Mouse (Mus musculus): ENCODE measurements around the gene Tbc1d10c.

Gene Tbc1d10c

GRCm38 (mm10) chr19:4190831-4191334 is at the start of gene Tbc1d10c:
TSS of gene Tbc1d10c (minus strand) at chr19:4191284.
- peak; percentile 89 for DNase-seq (ENCODE audit: low read depth)

- no peak for DNase-seq (ENCODE audit: low read depth)
Measured at GRCm38 (mm10) chr19:4240247-4240668, 49.2 kb upstream of the Tbc1d10c start.

GRCm38 (mm10) chr19:4234548-4234947 is 43.5 kb upstream of the Tbc1d10c start:
- DNase-seq (ENCODE audit: low read depth): no peak

- DNase-seq (ENCODE audit: low read depth): no peak
Measured at GRCm38 (mm10) chr19:4232651-4233050, 41.6 kb upstream of the Tbc1d10c start.

GRCm38 (mm10) chr19:4232186-4232572 is 41.1 kb upstream of the Tbc1d10c start:
- no peak for DNase-seq (ENCODE audit: low read depth)

GRCm38 (mm10) chr19:4231253-4232185 is 40.4 kb upstream of the Tbc1d10c start, which contains the start of gene Pold4:
TSS of gene Pold4 (plus strand) at chr19:4231899.
- peak; percentile 97 for DNase-seq (ENCODE audit: low read depth)

GRCm38 (mm10) chr19:4230415-4230814 is 39.3 kb upstream of the Tbc1d10c start:
- DNase-seq (ENCODE audit: low read depth): peak; percentile 66

GRCm38 (mm10) chr19:4229451-4230076 is 38.5 kb upstream of the Tbc1d10c start:
- DNase-seq (ENCODE audit: low read depth): no peak

- no peak for DNase-seq (ENCODE audit: low read depth)
Measured at GRCm38 (mm10) chr19:4228891-4229290, 37.8 kb upstream of the Tbc1d10c start.

- DNase-seq (ENCODE audit: low read depth): peak; percentile 92
Measured at GRCm38 (mm10) chr19:4227894-4228678, 37.0 kb upstream of the Tbc1d10c start.

- DNase-seq (ENCODE audit: low read depth): peak; percentile 59
Measured at GRCm38 (mm10) chr19:4227446-4227845, 36.4 kb upstream of the Tbc1d10c start.

- DNase-seq (ENCODE audit: low read depth): no peak
Measured at GRCm38 (mm10) chr19:4226779-4227178, 35.7 kb upstream of the Tbc1d10c start.

- DNase-seq (ENCODE audit: low read depth): no peak
Measured at GRCm38 (mm10) chr19:4222165-4222564, 31.1 kb upstream of the Tbc1d10c start.

GRCm38 (mm10) chr19:4220957-4221743 is 30.1 kb upstream of the Tbc1d10c start:
- no peak for DNase-seq (ENCODE audit: low read depth)

GRCm38 (mm10) chr19:4220416-4220815 is 29.3 kb upstream of the Tbc1d10c start:
- no peak for DNase-seq (ENCODE audit: low read depth)

GRCm38 (mm10) chr19:4219943-4220342 is 28.9 kb upstream of the Tbc1d10c start:
- no peak for DNase-seq (ENCODE audit: low read depth)

GRCm38 (mm10) chr19:4218784-4219183 is 27.7 kb upstream of the Tbc1d10c start:
- DNase-seq (ENCODE audit: low read depth): peak; percentile 65

GRCm38 (mm10) chr19:4218293-4218692 is 27.2 kb upstream of the Tbc1d10c start:
- DNase-seq (ENCODE audit: low read depth): no peak

GRCm38 (mm10) chr19:4217855-4218254 is 26.8 kb upstream of the Tbc1d10c start:
- no peak for DNase-seq (ENCODE audit: low read depth)

GRCm38 (mm10) chr19:4217140-4217539 is 26.1 kb upstream of the Tbc1d10c start:
- no peak for DNase-seq (ENCODE audit: low read depth)

- peak; percentile 35 for DNase-seq (ENCODE audit: low read depth)
Measured at GRCm38 (mm10) chr19:4216041-4216685, 25.1 kb upstream of the Tbc1d10c start.

Data from induced T-regulatory cell, adult 2 months (primary cell).